Mouse (Mus musculus) megakaryocyte, adult 5-6 weeks (primary cell): ENCODE results near the gene Me3. TPM values are rescaled to one million over a fixed set of nuclear protein-coding genes. Genes with fewer than 3 reads are reported as not detected.

Experiments used
- ATAC-seq: 2 replicates; pipeline ENCODE4 v1.8.0; 2016; ENCODE audit warnings: mild to moderate bottlenecking, inconsistent platforms; ENCODE audit not compliant: poor library complexity, severe bottlenecking
- total RNA-seq, 2 experiments: library from RNA; stranded (forward) in 1 of 2; stranded (reverse) in 1 of 2; fragments of 153-499, 151-499 nt in 1 of 2; fragments of 221-1000, 200-1000 nt in 1 of 2; gene quantifications; 2 replicates each; pipeline versions ENCODE4 v1.2.3 to v1.2.4; 2015 to 2017

Gene Me3
- total RNA-seq, 2 experiments from 2014 or later = not detected

DNA sequence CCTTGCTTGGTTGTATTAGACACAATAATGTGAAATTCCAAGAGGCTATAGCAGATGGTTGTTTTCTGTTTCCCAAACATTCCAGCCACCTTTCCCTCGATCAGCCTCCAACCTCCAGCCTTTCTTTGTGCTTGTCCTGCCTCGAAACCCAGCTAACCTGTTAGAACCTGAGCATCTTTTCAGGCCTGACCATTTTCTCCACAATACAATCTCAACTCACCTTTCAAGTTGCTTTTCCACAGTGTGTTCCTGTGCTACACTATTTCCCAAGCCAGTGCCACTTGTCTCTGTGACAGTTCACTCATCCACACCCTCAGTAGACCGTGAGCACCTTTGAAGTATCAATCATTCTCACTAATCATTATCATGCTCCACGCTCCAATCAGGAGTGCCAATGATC lies 171.8 kb downstream of the Me3 start:
- ATAC-seq = no peak

DNA sequence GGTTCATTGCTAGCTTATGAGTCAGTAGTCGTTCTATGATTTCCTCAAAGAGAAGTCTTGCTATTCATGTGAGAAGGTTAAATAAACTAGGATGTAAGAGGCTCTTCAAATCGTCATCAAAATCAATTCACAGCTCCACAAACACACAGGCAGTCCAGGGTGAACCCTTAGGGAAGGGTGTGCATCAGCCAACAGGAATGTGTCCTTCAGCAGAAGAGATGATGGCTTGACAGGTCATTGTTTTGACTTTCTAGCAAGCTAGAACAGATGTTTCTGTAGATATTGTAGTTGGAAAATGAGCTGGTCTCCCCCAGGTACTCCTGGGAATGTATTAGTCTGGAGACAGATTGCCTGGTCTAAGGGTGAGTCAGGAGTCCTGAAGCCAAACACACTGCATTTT lies 177.2 kb downstream of the Me3 start:
- ATAC-seq = no peak

DNA sequence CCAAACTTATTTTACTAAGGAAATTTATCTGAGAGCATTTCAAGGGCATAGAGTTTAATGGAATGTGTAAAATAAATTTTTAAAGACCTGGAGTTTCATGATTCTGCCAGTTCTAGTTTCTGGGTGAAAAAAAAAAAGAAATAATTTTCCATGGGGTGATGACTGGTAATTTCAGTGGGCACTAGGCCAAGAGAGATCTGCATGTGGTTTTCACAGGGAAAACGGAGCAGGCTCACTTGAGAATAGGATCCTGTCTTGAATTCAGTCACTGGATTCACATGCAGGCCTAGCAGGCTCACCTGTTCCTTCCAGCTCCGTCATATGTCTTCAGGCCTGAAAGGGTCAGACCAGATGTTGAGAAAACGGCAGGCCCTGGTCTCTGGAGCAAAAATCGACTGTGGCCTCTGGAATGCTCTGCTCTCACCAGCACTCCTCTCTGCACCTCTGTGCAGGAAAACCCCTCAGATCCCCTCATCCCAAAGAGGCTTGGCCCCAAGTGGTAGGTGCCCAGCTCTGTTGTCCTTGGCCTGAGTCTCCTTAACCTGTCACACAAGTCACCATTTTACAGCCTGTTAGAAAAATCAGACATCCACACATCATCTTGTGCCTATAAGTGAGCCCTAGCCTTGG lies 196.4 kb downstream of the Me3 start:
- no peak for ATAC-seq

DNA sequence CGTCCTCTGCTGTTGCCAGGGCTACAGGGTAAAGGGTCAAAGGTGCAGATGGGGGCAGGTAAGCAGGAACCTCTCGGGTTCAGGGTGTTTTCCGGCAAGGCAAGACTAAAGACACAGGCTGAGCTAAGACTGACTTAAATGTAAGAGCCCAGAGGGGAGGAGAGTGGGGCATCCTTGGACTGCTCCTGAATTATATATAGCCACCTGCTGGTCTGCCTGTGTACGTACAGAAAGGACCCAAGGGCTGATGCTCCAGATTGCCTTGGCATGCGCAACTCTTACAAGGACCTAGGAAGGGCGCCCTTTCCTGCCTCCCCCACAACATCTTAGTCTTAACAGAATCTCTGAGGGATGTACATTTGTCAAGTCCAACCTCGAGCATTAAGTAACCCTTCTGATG lies 197.0 kb downstream of the Me3 start:
- ATAC-seq = no peak

DNA sequence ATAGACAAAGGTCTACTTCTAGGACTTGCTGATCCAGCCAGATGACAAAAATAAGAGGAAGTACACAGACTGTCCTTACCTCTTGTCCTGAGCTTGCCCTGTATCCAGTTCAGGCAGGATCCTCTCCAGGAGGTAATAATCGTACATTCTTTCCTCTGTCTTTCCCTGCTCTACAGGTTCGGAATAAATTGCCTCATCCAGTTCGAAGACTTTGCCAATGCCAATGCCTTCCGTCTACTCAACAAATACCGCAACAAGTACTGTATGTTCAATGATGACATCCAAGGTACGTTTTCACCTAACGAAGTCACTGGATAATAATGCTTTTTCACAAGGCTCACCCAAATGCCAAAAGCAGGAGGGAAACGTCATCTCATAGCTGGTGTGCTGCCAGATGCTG lies 201.3 kb downstream of the Me3 start:
- ATAC-seq = no peak

DNA sequence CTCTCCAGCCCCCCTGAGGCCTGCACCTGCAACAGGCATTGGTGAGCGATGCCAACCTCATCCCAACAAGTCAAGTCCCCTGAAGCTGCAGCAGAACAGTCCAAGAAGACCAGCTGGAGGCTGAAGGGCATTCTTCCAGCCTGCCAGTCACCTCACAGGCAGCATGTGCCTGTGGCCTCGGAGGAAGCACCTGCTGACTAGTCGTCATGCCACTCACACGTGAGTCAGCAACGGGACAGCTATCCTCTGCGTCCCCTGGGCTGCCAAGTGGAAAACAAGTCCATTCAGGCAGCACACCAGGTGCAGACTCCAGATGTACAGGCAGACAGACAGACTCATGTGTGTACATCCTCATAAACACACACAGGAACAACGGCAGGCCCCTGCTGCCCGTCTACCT lies 203.4 kb downstream of the Me3 start:
- no peak for ATAC-seq

DNA sequence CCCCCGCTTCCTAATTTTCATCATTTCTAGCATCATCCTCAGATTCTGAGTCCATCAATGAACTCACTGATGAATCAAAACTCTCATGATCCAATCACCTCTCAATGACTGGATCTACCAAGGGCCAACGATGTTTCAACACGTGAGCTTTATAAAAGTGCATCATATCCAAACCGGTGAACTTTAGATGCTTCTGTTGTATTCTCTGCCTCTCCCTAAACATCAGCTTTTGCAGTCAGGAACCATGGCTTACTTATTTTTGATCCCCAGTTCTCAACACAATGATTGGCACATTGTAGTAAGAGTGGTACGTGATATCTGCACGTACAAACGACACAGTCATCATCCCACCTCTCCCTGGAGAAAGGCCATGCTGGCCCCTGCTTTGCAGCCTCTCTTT lies 204.5 kb downstream of the Me3 start:
- ATAC-seq = no peak

DNA sequence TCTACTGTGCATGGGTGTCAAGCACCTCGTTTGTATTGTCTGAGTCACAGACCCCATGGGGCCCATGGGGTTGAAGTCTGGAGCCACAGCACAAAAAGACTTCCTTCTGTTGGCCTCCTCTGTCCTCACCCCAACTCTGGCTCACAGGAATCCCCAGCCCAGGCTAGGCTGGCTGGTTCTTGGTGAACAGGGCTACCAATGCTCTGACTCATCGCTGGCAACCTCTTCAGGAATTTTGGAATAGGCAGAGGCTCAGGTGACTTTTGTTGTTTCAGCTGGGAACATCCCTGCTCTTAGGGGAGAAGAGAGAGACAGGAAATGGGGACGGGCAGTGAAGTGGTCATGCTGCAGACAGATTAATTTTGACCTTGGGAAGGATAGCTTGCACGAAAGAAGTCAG lies 205.6 kb downstream of the Me3 start:
- no peak for ATAC-seq

DNA sequence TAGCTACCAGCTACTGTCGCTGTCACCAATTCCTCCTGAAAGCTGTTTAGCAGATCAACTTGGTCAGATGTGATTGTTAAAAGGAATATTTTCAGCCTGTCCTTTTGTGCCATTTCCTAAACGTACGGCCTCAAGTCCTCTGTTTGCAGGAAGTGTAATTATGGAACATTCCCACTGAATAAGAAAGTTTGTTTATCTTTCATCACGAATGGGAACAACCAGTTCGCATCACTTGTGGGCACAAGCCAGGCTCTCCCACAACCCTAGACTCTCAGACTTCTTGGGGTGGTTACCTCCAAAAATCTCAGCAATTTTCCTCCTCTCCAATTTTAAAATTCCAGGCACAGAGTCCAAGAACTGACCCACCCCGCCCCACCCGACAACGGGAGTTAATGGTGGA lies 207.5 kb downstream of the Me3 start:
- ATAC-seq = no peak

DNA sequence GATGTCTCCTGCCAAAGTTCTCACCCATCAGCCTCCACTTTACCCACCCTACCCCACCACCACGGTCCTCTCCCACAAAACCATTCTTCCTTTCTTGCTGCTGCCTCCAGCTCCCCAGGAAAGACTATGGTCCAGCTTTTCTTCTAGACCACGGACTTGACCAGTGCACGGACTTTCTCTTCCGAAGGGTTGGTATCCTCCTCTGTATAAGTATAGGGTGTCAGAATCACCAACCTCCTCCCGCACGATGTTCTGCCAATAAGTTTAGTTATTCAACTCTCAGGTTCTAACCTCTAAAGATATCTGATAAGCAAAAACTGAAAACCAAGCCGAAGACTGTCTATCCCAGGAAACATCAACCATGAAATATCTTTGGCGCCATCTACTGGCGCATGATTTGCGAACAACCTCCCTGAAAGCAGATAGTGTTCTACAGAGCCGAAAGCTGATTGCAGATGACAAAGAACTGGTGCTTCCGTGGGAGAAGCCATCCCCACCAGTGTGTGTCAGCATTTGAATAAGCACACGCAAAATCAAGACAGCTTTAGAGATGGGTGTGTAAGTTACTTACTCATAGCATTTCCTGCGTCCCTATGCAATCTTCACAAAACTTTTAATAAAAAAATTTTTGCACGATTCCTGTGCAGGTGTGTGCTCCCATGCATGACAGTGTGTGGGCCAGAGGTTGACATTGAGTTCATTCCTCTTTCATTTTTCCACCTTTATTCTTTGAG lies 209.6 kb downstream of the Me3 start:
- ATAC-seq = peak; percentile 60

DNA sequence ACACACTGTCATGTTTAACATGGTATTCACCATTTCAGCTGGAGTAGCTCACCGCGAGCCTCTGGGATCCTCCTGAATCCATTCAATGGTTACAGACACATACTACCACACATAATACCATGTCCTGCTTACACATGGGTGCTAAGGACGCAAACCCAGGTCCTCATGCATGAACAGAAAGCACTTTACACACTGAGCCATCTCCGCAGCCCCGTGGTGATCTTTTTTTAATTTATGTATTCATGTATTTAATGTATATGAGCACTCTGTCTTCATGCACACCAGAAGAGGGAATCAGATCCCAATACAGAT lies 210.2 kb downstream of the Me3 start:
- ATAC-seq = no peak

DNA sequence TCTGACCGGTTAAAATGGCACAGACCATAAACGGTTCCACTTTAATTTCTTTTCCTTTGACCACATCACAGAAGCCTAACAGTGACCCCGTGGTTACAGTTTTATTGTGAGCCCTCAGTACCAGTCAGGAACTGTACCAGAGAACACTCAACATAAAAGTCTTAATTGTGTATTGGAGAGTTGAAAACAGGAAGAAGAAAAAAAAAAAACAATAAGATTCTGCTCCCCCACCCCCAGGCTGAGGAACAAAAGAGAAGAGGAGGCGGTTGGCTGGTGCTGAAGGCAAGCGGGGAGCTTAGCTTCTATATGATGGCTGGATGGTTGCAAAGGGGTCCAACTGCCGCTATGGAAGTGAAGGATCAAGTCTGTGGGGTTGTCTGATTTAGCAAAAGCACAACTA lies 210.9 kb downstream of the Me3 start:
- ATAC-seq = no peak

DNA sequence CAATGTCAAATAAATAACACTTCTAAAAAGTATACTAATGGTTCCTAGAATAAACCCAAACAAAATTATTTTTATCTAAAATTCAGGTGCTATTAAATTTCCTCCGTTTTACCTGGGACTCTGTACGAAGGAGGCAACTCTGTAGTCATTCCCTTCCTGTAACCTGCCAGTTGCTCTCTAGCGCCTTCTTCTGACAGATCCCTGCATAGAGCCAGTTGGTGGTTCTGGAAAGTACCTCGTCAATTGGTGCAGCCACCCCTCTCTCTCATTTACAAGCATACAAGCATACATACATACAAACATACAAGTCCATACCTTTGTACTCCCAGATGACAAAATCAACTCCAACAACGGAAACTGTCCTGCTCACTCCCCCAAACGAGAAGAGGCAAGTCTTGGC lies 211.3 kb downstream of the Me3 start:
- ATAC-seq = no peak

DNA sequence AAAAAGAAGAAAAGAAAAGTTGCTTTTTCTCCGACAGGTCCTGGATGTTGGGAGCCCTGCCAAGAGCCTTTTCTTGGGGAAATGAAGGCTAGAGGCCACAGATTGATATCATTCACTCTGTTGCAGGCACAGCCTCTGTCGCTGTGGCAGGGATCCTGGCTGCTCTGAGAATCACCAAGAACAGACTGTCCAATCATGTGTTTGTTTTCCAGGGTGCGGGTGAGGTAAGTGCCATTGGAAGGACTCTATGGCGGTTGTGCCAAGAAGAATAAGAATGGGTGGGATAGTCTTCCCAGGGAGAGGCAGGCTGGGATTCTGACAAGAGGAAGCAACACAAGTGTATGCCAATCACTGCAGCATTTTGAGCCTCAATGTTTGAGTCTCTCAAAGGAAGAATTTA lies 213.5 kb downstream of the Me3 start:
- no peak for ATAC-seq

DNA sequence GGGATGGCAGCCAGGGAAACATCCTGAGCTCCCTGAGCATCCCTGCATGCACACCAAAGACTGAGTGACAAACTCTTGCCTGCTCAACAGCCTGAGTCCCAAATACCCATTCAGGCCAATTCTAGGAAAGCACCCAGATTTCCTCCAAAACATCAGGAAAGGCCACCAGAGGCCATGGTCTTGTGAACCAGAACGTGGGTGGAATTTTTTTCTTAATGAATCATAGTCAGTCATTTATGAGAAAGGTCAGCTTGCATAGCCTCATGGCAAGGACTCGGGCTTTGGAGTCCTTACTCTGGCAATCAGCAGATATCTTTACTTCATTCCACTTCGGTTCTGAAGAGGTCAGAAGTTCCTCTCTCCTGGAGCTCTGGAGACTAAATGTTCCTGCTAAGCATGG lies 218.3 kb downstream of the Me3 start:
- no peak for ATAC-seq

DNA sequence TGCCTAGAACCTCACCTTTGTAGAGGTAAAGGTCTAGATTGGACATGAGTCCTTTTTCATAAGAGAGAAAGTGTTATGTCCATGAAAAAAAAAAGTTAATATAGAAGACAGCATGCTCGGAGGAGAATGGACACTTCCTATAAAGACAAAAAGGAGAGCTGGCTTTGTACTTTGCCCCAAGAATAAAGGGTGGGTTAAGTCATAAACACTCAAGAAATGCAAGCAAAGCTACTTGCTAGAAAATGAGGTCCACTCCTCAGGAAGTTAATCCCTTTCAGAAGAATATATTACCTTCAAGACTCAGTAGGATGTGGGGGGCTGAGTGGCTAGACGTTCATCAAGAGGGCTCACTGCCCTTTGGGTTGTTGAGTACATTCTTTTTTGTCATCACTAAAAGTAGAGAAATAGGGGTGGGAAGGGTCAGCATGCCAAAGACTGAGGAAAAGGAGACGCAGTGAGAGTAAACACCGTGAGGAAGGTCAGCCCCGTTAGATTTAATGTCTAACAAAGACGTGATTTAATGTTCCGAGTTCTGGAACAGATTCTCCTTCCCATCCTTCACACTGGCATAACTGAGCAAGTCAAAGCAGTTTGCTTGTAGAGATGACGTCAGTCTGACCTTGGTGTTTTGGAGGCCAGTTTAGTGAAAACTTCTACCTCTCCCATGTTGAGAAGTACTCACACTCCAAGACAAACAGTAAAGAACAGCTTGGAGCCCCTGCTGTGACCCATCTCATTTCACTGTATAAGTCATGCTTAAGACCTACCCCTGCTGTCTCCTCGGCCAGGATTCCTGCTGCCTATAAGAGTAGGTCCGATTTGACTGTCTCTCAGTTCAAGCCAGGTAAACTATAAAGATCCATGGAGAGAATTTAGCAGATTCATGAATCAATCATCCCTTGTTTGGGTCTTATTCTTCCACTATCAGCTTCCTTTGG lies 220.2 kb downstream of the Me3 start:
- ATAC-seq = no peak

DNA sequence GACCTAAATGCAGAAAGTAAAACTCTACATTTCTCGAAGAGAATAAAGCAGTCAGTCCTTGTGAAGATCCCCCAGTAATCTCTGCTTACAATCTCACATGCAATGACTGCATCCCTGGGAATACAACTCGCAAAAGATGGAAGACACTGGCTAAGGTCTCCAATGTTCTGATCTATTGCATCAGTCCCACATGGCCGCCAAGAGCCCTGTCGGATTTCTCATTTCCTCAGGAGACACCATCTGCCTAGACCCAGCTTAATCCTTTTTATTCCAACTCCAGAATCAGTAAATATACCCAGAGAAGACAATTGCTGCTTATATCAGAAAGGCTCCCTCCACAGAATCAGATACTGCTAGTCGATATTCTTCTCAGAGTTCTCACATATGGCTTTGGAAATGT lies 220.9 kb downstream of the Me3 start:
- ATAC-seq = no peak

DNA sequence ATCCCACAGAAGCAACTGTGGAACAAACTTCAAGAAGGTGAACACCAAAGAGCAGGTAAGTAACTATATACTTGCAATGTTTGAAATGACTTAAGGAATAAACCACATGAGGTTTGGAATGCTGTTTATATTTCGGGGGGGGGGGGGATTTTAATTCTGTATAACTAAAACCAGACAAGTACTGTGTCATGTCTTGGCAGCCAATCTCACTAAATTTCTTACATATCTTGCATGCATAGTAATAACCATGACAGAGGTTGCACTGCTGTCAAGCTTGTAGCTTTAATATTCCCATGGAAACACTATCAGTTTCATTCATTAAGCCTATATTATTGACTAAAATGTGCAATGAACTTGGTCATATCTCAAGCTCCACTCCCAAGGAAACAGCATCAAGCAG lies 223.0 kb downstream of the Me3 start:
- no peak for ATAC-seq

DNA sequence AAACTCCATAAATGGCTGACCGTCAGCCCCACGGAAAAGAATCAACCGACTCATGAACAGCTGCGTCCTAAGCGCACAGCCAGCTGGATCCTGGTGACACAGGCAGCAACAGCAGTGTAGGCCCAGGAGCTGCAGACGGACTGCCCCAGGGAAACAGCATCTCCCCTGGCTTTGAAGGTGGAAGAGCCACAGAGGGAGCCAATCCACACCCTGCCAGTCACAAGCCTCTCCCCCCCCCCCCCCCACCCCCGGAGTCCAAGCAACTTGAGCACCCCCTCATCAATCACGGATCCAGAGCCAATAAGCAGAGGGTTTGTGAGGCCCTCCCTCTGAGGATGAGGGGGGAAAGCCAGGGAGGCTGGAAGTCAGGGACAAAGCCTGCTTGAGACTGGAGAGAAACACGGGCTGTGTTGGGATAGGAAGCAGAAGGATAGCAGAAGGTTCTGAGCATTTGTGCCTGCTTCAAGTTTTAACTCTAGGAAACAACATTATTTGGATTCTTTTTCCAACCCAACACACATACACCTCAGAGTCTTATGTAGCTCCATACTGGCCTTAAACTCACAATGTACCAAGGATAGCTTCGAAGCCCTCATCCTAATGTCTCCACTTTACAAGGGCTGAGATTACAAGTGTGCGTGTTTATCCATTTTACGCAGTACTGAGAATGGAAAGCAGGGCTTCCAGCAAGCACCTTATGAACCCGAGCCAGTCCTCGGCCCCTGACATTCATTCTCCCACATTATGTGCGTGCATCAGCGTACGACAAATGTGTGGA lies 224.4 kb downstream of the Me3 start:
- ATAC-seq = no peak

DNA sequence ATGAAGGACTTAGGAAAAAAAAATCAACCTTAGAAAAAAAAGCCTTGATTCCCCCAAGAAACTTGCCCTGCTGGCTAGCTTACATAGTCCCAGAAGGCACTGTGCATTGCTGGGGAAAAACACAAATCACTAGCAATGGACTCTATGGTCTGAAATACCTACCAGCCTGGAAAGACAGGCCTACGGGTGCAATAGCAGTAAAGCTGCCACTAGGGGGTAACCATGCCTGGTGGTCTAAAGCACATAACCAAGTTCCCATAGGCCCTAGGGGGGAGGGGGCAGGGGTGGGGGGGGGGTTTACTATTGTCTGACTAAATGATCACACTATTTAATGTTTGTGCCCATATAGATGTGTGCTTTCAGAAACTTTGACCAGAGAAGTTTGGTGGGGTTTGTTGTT lies 232.6 kb downstream of the Me3 start:
- ATAC-seq = no peak

DNA sequence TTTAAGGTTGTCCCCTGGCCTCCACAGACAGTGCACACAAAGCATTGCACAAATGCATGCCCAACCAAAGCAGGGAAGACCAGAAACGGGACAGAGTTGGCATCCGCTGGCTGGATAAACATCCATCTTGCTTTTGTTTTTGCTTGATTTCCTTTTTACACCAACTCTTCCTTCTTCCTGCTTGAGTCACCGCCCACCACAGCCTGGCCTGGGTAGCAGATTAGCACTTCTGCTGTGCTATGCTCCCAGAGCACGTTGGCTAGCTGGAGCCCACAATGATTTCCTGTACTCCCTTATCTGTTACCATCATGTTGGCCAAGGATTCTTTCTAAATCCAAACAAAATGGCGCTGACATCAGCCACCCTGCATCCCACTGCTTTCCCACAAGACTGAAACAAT lies 235.0 kb downstream of the Me3 start:
- no peak for ATAC-seq
